Comparison of ENCODE assay signal across 11 mouse cellular contexts in the genomic region with DNA sequence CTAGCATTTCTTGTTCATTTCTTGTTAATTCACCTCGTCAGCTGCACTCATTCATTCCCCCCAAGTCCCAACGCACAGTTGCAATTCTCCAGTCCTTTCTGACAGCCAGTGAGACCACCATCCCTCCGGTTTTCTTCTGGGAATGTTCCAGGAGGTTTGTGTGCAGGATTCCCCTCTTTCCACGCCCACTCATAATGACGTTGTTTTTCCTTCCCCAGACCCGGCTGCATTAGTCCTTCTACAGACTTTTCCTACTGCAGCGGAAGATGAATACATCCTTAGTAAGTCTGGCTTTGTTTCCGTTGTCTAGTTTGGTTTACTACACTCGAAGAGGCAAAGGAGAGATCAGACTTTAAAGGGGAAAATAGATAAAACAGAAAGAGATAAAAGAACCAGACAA. TPM values are rescaled to one million over a fixed set of nuclear protein-coding genes. Genes with fewer than 3 reads are reported as not detected.
A peak's percentile ranks its signal among the peaks of the same experiment; 100 is the strongest.
DNase-seq lines count a peak whose midpoint lies in the region; ATAC-seq lines count a peak whose summit lies in the region.
"Had no signal": no experiment of that assay in that cellular context is flagged by ENCODE, and none has a peak within 500 bp of the region (broad histone marks: within the 10 kb centered on the region; RNA-seq: fewer than 3 reads in every experiment).

No protein-coding gene starts in this region.

- no peaks in the 10 kb centered on the region for H3K9me3 ChIP-seq in heart, embryonic 16.5 days (replicated peaks; ENCODE audit: control insufficient read depth, low read length)
- no peaks in the 10 kb centered on the region for H3K9me3 ChIP-seq in hindbrain, embryonic 13.5 days
- no peaks in the 10 kb centered on the region for H3K9me3 ChIP-seq in midbrain, embryonic 11.5 days (ENCODE audit: control insufficient read depth, low read length)

- H3K27ac ChIP-seq in heart, embryonic 16.5 days (ENCODE audit: low read length): no peak overlapping the region
- H3K27ac ChIP-seq in hindbrain, embryonic 13.5 days: no peak overlapping the region
- H3K27ac ChIP-seq in midbrain, embryonic 11.5 days (ENCODE audit: low read depth, low read length): no peak overlapping the region

- DNase-seq in heart, postnatal 10 days: no peak
- DNase-seq in Muller cell, postnatal 12 days (ENCODE audit: inconsistent ontology term): peak; percentile 22
- no peak for DNase-seq in midbrain, embryonic 11.5 days (ENCODE audit: low spot score, missing footprints)
- no peak for DNase-seq in cerebellum, postnatal 10 days
- DNase-seq in embryo, embryonic 11 days: no peak
- no peak for DNase-seq in left cerebral cortex, adult 18-20 months (ENCODE audit: low spot score in 2 of 2)

- 31% methylated on average over 9 of the region's 9 CpGs for WGBS in heart, embryonic 16.5 days
- WGBS in hindbrain, embryonic 13.5 days: 50% methylated on average over 9 of the region's 9 CpGs
- WGBS in midbrain, embryonic 11.5 days: 58% methylated on average over 9 of the region's 9 CpGs

- H3K9ac ChIP-seq in heart, embryonic 16.5 days (ENCODE audit: low read length): peak overlapping the region; percentile 98
- H3K9ac ChIP-seq in hindbrain, embryonic 13.5 days: peak overlapping the region; percentile 88
- H3K9ac ChIP-seq in midbrain, embryonic 11.5 days (ENCODE audit: low read length): peak overlapping the region; percentile 96

- intact Hi-C loops in heart, postnatal 10 days (cut with DNase I): no loop called here

- no peaks in the 10 kb centered on the region for H3K27me3 ChIP-seq in heart, embryonic 16.5 days (ENCODE audit: control insufficient read depth, insufficient read depth, low read length)
- no peaks in the 10 kb centered on the region for H3K27me3 ChIP-seq in hindbrain, embryonic 13.5 days
- no peaks in the 10 kb centered on the region for H3K27me3 ChIP-seq in midbrain, embryonic 11.5 days (ENCODE audit: control insufficient read depth, insufficient read depth, low read length)
- H3K27me3 ChIP-seq: Patski had no signal

- H3K4me2 ChIP-seq in heart, embryonic 16.5 days (ENCODE audit: low read depth, low read length): peak overlapping the region; percentile 95
- H3K4me2 ChIP-seq in hindbrain, embryonic 13.5 days: peak overlapping the region; percentile 91
- peak overlapping the region; percentile 86 for H3K4me2 ChIP-seq in midbrain, embryonic 11.5 days

- H3K36me3 ChIP-seq in heart, embryonic 16.5 days (ENCODE audit: control insufficient read depth, insufficient read depth): peaks cover 26% of the 10 kb centered on the region
- H3K36me3 ChIP-seq in hindbrain, embryonic 13.5 days: peaks cover 35% of the 10 kb centered on the region
- H3K36me3 ChIP-seq in midbrain, embryonic 11.5 days (ENCODE audit: control insufficient read depth, insufficient read depth, low read length): peaks cover 8% of the 10 kb centered on the region

- peaks cover 13% of the 10 kb centered on the region for H3K4me1 ChIP-seq in heart, embryonic 16.5 days (ENCODE audit: control insufficient read depth, insufficient read depth, low read length)
- H3K4me1 ChIP-seq in hindbrain, embryonic 13.5 days (replicated peaks): peaks cover 31% of the 10 kb centered on the region
- peaks cover 14% of the 10 kb centered on the region for H3K4me1 ChIP-seq in midbrain, embryonic 11.5 days (ENCODE audit: control insufficient read depth, insufficient read depth, low read length)

- ATAC-seq in heart, embryonic 16.5 days (replicated peaks; ENCODE audit: extremely low read depth, insufficient read depth, low FRiP score): no peak
- no peak for ATAC-seq in hindbrain, embryonic 13.5 days (ENCODE audit: low FRiP score)
- ATAC-seq in midbrain, embryonic 11.5 days (ENCODE audit: low FRiP score): no peak

- peak overlapping the region; percentile 89 for H3K4me3 ChIP-seq in heart, embryonic 16.5 days (ENCODE audit: low read length)
- peak overlapping the region; percentile 77 for H3K4me3 ChIP-seq in hindbrain, embryonic 13.5 days
- H3K4me3 ChIP-seq in midbrain, embryonic 11.5 days (ENCODE audit: low read depth, low read length): peak overlapping the region; percentile 87

RNA-seq across cellular contexts. Expression of a gene that starts 1.1 kb away (rescaled TPM):
- 7.5 and 7.8 TPM in 2 replicates for polyA plus RNA-seq in heart, embryonic 16.5 days (2015; fragmentation: Nextera tagmentation; extraction: Ambion mirVana)
- 10 to 100 TPM in 1 of 2 experiments, 1 to 10 TPM in 1; 9.6 to 12.4 TPM for total RNA-seq in heart, postnatal 10 days (2021)
- 22.8 and 23.4 TPM in 2 replicates for polyA plus RNA-seq in hindbrain, embryonic 13.5 days (2015; fragmentation: Nextera tagmentation; extraction: Ambion mirVana)
- polyA plus RNA-seq in midbrain, embryonic 11.5 days (2014; fragmentation: Nextera tagmentation; extraction: Ambion mirVana): 22.0 and 25.9 TPM in 2 replicates
- 10 to 100 TPM; 32.1 to 34.7 TPM for total RNA-seq in left cerebral cortex, adult 18-20 months (2021)

RNA-seq across cellular contexts. Expression of a gene that starts 9.3 kb away (rescaled TPM):
- polyA plus RNA-seq in heart, embryonic 16.5 days (2015; fragmentation: Nextera tagmentation; extraction: Ambion mirVana): not detected in 2 replicates
- not detected for total RNA-seq in heart, postnatal 10 days (2021)
- not detected in 2 replicates for polyA plus RNA-seq in hindbrain, embryonic 13.5 days (2015; fragmentation: Nextera tagmentation; extraction: Ambion mirVana)
- polyA plus RNA-seq in midbrain, embryonic 11.5 days (2014; fragmentation: Nextera tagmentation; extraction: Ambion mirVana): not detected in 2 replicates
- total RNA-seq in left cerebral cortex, adult 18-20 months (2021): not detected
- total RNA-seq: common myeloid progenitor, adult 5-6 weeks; liver, adult 2 months had no signal
- polyA plus RNA-seq: liver, adult 2 months; Patski had no signal

RNA-seq across cellular contexts. Expression of a gene that starts 33.8 kb away (rescaled TPM):
- 1.5 and 1.9 TPM in 2 replicates for polyA plus RNA-seq in heart, embryonic 16.5 days (2015; fragmentation: Nextera tagmentation; extraction: Ambion mirVana)
- 1 to 10 TPM; 5.0 to 6.3 TPM for total RNA-seq in heart, postnatal 10 days (2021)
- polyA plus RNA-seq in hindbrain, embryonic 13.5 days (2015; fragmentation: Nextera tagmentation; extraction: Ambion mirVana): 9.0 and 9.4 TPM in 2 replicates
- 4.3 and 4.5 TPM in 2 replicates for polyA plus RNA-seq in midbrain, embryonic 11.5 days (2014; fragmentation: Nextera tagmentation; extraction: Ambion mirVana)
- 10 to 100 TPM; 22.3 to 25.3 TPM for total RNA-seq in left cerebral cortex, adult 18-20 months (2021)

RNA-seq across cellular contexts. Expression of a gene that starts 55.2 kb away (rescaled TPM):
- not detected in 2 replicates for polyA plus RNA-seq in heart, embryonic 16.5 days (2015; fragmentation: Nextera tagmentation; extraction: Ambion mirVana)
- not detected for total RNA-seq in heart, postnatal 10 days (2021)
- polyA plus RNA-seq in hindbrain, embryonic 13.5 days (2015; fragmentation: Nextera tagmentation; extraction: Ambion mirVana): not detected in 2 replicates
- not detected in 2 replicates for polyA plus RNA-seq in midbrain, embryonic 11.5 days (2014; fragmentation: Nextera tagmentation; extraction: Ambion mirVana)
- not detected for total RNA-seq in left cerebral cortex, adult 18-20 months (2021)
- total RNA-seq: common myeloid progenitor, adult 5-6 weeks; liver, adult 2 months had no signal
- polyA plus RNA-seq: liver, adult 2 months; Patski had no signal

RNA-seq across cellular contexts. Expression of a gene that starts 55.5 kb away (rescaled TPM):
- polyA plus RNA-seq in heart, embryonic 16.5 days (2015; fragmentation: Nextera tagmentation; extraction: Ambion mirVana): 7.5 TPM in 2 replicates
- total RNA-seq in heart, postnatal 10 days (2021): 1 to 10 TPM; 8.4 to 9.4 TPM
- polyA plus RNA-seq in hindbrain, embryonic 13.5 days (2015; fragmentation: Nextera tagmentation; extraction: Ambion mirVana): 12.7 and 14.6 TPM in 2 replicates
- polyA plus RNA-seq in midbrain, embryonic 11.5 days (2014; fragmentation: Nextera tagmentation; extraction: Ambion mirVana): 10.8 and 11.9 TPM in 2 replicates
- total RNA-seq in left cerebral cortex, adult 18-20 months (2021): 10 to 100 TPM; 11.8 to 13.6 TPM
